Mouse (Mus musculus): Measurements from ENCODE around the gene Kansl1l. TPM values are rescaled to one million over a fixed set of nuclear protein-coding genes. Genes with fewer than 3 reads are reported as not detected.

The Kansl1l gene
- polyA plus RNA-seq, 1 experiment from 2014 or later: 11.2 TPM

DNA sequence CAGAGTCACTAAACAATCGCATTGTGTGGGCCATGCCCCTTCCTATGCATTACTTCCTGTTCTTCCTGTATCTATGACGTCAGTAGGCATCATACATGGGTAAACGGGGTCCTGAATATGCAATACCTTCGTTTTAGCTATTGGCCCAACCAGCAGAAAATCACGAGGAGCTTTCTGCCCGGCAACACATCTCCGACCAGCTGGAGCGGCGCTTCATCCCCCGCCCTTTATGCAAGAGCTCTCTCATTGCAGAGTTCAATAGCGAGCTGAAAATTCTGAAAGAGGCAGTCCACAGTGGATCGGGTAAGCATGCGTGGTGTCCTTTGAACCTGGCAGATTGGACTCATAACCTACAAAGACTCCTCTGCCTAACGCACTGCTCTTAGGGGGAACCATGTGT is 139.4 kb downstream of the Kansl1l start:
- DNase-seq (ENCODE audit: low spot score): no peak
- H3K4me2 ChIP-seq (replicated peaks; ENCODE audit: low read depth, low read length): no peak overlapping the region
- TF ChIP-seq EP300 (IDR thresholded peaks at IDR 0.05): no peak
- no peak for TF ChIP-seq CTCF (IDR thresholded peaks at IDR 0.05)
- H3K4me1 ChIP-seq (ENCODE audit: insufficient read depth, low read depth, low read length): no peaks in the 10 kb centered on the region
- 78% methylated on average over 14 of the region's 14 CpGs for WGBS
- ATAC-seq: no peak
- H3K36me3 ChIP-seq (ENCODE audit: insufficient read depth, low read length): no peaks in the 10 kb centered on the region
- no peak overlapping the region for H3K27ac ChIP-seq (ENCODE audit: low read length)
- no peak overlapping the region for H3K9ac ChIP-seq (replicated peaks; ENCODE audit: low read depth)
- no peaks in the 10 kb centered on the region for H3K27me3 ChIP-seq (replicated peaks; ENCODE audit: insufficient read depth, low read length)
- H3K4me3 ChIP-seq (ENCODE audit: low read depth, low read length): no peak overlapping the region
- no peaks in the 10 kb centered on the region for H3K9me3 ChIP-seq (ENCODE audit: low read length)

DNA sequence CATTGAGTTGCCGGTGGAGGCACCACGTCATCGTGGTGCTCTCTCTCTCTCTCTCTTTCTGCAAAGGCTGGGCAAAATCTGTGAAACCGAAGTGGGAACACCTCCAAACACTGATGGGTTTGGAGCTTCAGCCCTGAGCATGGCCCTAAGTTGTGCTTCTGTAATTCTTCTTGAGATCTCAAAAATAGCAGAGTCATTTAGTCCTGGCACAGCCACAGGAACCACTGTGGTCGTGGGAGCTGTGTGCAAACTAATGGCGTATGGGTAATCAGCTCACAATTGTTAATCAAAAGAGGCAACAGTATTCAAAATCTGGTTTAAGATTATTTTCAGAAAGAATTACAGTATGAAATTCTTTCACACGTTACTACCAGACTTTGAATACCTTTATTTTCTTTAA is 144.6 kb downstream of the Kansl1l start:
- WGBS: 83% methylated on average over 7 of the region's 7 CpGs
- TF ChIP-seq CTCF (IDR thresholded peaks at IDR 0.05) (no peak), EP300 (IDR thresholded peaks at IDR 0.05) (no peak)
- no peak overlapping the region for H3K9ac ChIP-seq (replicated peaks; ENCODE audit: low read depth)
- no peaks in the 10 kb centered on the region for H3K36me3 ChIP-seq (ENCODE audit: insufficient read depth, low read length)
- no peaks in the 10 kb centered on the region for H3K4me1 ChIP-seq (ENCODE audit: insufficient read depth, low read depth, low read length)
- no peaks in the 10 kb centered on the region for H3K9me3 ChIP-seq (ENCODE audit: low read length)
- no peak overlapping the region for H3K4me3 ChIP-seq (ENCODE audit: low read depth, low read length)
- DNase-seq (ENCODE audit: low spot score) (no peak), ATAC-seq (no peak)
- H3K27ac ChIP-seq (ENCODE audit: low read length): no peak overlapping the region
- H3K4me2 ChIP-seq (replicated peaks; ENCODE audit: low read depth, low read length): no peak overlapping the region
- no peaks in the 10 kb centered on the region for H3K27me3 ChIP-seq (replicated peaks; ENCODE audit: insufficient read depth, low read length)

DNA sequence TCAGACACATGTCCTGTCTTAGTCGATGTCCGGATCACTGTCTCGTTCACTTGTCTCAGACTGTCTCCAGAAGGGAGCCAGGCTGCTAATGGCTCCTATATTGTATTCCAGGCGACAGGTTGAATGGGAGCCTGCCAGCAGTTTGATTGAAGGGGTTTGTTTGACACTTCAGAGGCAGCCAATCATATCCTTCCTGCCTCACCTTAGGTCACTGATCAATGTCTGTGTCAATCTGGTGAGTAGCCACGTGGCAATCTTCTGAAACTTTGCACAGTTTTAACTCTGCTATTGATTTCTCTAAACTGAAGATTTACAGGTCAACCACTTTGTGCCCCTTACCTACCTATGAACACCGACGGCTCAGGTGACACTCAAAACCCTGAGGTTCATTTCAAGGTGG is 145.9 kb downstream of the Kansl1l start:
- Histone ChIP-seq H3K27me3 (replicated peaks; ENCODE audit: insufficient read depth, low read length) (no peaks in the 10 kb centered on the region), H3K9me3 (ENCODE audit: low read length) (no peaks in the 10 kb centered on the region), H3K4me1 (ENCODE audit: insufficient read depth, low read depth, low read length) (no peaks in the 10 kb centered on the region), H3K36me3 (ENCODE audit: insufficient read depth, low read length) (no peaks in the 10 kb centered on the region), H3K27ac (ENCODE audit: low read length) (no peak overlapping the region), H3K4me3 (ENCODE audit: low read depth, low read length) (no peak overlapping the region), H3K4me2 (replicated peaks; ENCODE audit: low read depth, low read length) (no peak overlapping the region), H3K9ac (replicated peaks; ENCODE audit: low read depth) (no peak overlapping the region)
- TF ChIP-seq CTCF (IDR thresholded peaks at IDR 0.05) (no peak), EP300 (IDR thresholded peaks at IDR 0.05) (no peak)
- 53% methylated on average over 7 of the region's 7 CpGs for WGBS
- DNase-seq (ENCODE audit: low spot score): no peak
- ATAC-seq: no peak

Other genes starting within 250 kb of the Kansl1l start
- gene Rpe, start 116.7 kb downstream of the Kansl1l start, polyA plus RNA-seq (2015; fragmentation: Nextera tagmentation; extraction: Ambion mirVana): 30.1 and 35.1 TPM in 2 replicates
- 217 and 230 TPM in 2 replicates for gene Acadl, start 45.7 kb upstream of the Kansl1l start, polyA plus RNA-seq (2015; fragmentation: Nextera tagmentation; extraction: Ambion mirVana)
- gene Myl1, start 127.8 kb upstream of the Kansl1l start, polyA plus RNA-seq (2015; fragmentation: Nextera tagmentation; extraction: Ambion mirVana): 4.0 and 4.3 TPM in 2 replicates
- 65.9 and 68.0 TPM in 2 replicates for gene Lancl1, start 221.3 kb upstream of the Kansl1l start, polyA plus RNA-seq (2015; fragmentation: Nextera tagmentation; extraction: Ambion mirVana)

Data from lung, postnatal 0 days (tissue).